Mouse (Mus musculus) testis, adult 2 months (tissue): ENCODE results near the gene Dolpp1.

Experiments
- CTCF ChIP-seq: fragments of 200-500 bp; IDR thresholded peaks from 2 replicates; pipeline ENCODE4 v1.5.1; 2012; ENCODE audit warnings: low read depth, mild to moderate bottlenecking, inconsistent platforms, low read length, moderate library complexity; ENCODE audit not compliant: control insufficient read depth, insufficient read depth, insufficient replicate concordance
- POLR2A ChIP-seq: fragments of 200-500 bp; IDR thresholded peaks from 2 replicates; pipeline ENCODE4 v1.6.1; 2012; ENCODE audit warnings: low read depth, mild to moderate bottlenecking, inconsistent platforms, low read length, moderate library complexity; ENCODE audit not compliant: control insufficient read depth

DNA sequence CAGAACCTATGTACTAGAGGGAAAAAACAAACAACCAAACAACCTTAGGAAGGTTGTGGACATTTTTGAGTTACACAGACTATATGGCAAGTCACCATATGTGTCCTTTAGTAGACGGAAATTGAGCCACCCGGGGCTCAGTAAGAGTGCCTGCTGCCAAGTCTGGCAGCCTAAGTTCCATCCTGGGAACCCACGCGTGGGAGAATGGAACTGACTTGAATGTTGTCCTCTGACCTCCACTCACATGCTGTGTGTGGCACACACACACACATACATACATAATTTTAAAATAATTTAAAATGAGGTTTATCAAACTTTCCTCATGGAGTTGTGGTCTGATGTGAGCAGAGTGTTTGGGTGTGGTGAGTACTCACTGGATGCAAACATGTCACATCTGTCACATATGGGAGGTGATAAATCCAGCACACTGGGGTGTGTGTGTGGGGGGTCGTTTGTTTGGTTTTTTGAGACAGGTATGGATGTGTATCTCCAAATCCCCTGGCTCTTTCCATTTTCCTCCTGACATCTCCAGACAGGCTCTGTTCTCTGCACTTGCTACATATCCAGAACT is 25.6 kb downstream of the Dolpp1 start:
- TF ChIP-seq CTCF, result no peak
- TF ChIP-seq POLR2A, result no peak
